Mouse (Mus musculus): ENCODE data around the gene Cdk17.

Gene Cdk17

DNA sequence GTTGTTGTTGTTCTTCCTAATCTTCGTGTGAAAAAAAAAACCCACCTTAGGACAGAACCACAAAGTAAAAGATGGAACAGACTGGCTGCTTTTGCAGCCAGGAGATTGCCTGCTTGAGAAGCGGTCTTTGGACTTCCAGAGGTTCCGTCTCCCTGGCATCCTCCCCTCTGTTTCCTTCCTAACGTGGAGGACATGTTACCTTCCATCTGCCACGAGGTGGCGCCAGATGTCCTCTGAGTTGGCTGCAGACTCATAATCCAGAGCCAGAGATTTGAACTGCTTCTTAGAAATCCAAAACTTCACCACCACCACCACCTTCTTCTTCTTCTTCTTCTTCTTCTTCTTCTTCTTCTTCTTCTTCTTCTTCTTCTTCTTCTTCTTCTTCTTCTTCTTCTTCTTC, 131.2 kb downstream of the Cdk17 start:
- peak; percentile 78 to 89 for DNase-seq

GRCm38 (mm10) chr10:93293621-93294020, 132.9 kb downstream of the Cdk17 start:
- DNase-seq: no peak

DNA sequence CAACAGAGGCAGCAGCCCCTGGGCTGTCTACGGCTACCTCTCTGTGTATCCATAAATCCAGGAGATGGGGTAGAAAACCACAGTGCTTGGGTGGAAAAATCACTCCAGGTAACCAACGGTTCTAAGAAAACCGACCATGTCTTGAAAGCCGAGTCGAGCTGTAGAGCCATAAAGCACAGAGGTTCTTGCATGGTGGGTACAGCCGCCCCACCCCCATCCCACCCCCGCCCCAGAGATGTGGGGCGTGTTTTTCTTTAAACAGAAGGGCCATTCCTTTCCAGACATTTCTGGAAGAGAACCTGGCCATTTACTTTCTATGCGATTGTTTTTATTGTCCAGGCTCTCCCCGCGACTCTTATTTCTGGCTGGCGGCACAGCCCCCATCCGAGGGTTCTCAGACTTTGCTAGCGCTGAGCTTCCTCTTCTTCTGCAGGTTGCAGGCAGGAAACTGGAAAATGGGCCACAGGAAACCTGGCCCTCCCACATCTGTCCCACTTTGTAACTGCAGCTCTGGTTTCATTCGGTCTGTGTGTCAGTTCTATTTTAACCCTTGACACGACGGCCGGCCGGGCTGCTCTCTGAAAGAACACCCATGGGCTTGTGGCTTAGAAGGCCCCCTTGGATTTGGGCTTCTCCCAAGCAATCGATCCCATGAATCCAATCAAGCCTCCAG, 134.0 kb downstream of the Cdk17 start:
- no peak for DNase-seq

- DNase-seq: no peak
Observed at GRCm38 (mm10) chr10:93297774-93298173, 137.1 kb downstream of the Cdk17 start.

DNA sequence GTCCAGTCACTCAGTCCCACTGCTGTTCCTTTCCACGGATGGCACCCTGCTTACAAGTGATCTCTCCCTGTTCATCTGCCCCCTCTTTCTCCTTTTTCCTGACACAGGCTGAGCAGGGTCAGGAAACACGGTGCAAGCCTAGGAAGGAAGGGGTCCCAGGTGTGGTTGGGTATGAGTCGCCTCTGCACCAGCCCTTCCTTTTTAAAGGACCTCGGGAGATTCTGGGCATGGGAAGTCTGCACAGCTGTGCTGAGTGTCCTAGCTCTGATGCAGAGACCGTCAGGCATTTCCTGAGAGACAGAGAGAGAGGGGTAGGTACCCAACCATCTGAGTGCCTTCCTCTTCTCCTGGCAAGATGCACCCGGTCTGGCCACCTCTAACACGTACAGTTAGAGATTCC, 137.5 kb downstream of the Cdk17 start:
- DNase-seq: no peak

GRCm38 (mm10) chr10:93301831-93302230, 141.2 kb downstream of the Cdk17 start:
- DNase-seq: peak in 1 of 2 experiments; percentile 47

DNA sequence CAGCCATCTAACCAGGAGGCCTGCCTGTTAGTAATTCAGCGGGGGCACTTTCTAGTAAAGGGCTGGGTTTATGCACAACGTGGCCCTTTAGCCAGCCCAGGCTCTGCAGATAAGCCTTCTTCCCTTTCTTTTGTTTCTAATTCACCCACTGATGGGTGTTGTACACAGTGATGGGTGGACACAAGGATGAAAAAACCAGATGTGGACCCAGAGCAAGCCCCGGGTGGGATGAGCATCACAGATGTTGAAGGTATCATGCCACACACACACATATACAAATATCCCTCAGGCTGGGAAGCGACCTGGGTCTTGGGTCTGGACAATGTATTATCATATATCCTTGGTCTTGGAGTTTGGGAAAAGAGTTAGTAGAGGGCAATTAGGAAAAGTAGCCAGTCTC, 142.6 kb downstream of the Cdk17 start:
- no peak for DNase-seq

DNA sequence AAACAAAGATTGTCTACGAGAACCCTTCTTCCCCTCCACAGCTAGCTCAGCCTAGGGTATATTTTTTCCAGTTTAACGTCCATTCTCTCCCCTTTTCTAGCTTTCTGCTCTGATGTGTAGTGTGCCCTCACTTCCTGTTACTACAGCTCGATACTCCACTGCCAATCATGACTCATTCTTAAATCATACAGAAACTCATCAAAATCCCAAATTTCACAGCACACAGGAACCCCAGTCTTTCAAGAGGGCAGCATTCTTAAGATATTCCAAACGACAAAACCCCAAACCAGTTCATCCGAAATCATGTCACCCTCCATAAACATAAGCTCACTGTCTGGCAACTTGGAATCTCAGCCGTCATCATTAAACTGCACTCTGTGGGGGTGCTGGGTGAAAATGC, 145.3 kb downstream of the Cdk17 start:
- DNase-seq: no peak

DNA sequence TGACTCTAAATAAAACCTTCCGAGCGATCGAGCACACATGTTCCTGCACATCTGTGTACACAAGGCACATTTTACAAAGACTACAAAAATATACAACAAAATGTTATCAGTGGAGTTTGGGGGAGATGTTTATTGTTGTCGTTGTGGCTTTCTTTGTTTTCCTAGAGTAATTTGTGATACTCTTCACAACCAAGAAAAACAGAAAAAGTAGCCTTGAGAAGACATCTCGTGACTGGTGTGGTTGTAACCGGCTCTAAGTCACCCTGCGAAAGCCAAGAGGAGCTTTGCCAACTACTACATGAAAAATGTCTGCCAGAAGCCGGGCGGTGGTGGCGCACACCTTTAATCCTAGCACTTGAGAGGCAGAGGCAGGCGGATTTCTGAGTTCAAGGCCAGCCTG, 145.7 kb downstream of the Cdk17 start:
- no peak for DNase-seq

GRCm38 (mm10) chr10:93309131-93309933, 148.7 kb downstream of the Cdk17 start:
- DNase-seq: peak in 1 of 2 experiments; percentile 47

DNA sequence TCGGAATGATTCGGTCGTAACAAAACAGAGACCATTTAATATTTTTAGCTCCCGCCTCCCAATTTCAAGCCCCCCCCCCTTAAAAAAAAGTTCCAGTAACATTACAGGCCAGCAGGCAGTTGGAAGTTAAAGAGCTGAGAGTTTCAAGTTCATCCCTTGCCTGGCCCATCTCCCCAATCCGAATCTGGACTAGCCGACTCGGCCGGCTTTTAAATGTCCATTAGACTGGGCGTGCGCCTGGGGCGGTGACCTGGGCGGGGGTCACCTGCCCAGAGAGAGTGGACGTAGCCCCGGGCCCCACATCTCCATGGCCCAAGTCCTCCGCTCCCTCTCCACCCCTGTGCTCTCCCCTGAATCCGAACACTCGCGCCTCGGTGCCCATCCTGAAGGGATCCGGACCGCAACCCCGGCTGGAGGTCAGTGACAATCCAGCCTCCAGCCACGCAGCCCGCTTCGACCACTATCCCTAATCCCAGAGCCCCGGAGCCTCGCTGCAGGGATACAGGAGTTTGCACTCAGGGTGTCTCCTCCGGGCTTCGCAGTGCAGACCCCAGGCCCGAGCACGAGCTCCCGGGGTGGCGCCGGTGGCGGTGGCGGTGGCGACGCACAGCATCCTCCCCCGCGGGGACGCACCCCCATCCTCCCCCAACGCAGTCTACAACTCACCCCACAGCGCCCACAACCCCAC, 149.4 kb downstream of the Cdk17 start:
- no peak for DNase-seq

DNA sequence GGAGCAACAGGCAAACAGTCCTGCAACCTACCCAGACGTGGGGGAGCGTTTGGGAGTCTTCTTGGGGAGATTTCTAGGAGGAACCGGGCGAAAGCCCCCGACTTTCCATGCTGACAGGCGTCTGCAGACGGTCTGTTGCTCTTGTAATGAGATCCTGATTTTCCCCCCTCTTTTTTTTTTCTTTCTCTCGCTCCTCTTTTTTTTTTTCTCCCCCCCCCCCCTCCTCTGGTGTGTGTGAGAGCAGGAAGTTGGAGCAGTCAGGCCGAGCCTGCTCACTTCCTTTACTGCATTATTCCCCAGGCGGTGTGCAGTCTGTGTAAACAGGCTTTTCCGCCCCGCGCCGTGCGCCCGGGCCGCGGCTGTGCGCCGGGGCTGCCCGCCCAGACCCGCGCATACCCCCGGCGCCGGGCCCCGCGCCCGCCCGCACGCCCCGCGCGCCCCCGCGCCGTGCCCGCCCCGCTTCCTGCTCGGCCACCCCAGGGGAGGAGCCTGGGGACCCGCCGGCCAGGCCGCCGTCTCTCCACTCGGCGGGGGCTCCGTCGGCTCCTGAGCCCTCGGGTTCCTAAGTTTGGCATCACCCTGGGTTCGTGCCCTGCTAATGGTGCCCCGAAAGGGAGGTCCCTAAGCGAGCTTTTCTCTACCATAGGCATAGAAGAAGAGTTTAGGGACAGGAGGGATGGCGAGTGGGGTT, 150.2 kb downstream of the Cdk17 start, which contains the start of gene Elk3:
Elk3 (minus strand) TSS at position 415 of the 691 bp plus-strand sequence.
- peak; percentile 56 to 57 for DNase-seq

- DNase-seq: no peak
Observed at GRCm38 (mm10) chr10:93311576-93311975, 150.9 kb downstream of the Cdk17 start.
